Mouse (Mus musculus) cerebellum, postnatal 10 days (tissue): Measurements from ENCODE around the gene Sec1.

ENCODE experiments used
- DNase-seq, 2 experiments: peaks; one replicate each; pipeline ENCODE4 v3.0.0; 2021; ENCODE audit warnings: mixed read lengths in 2 of 2

Sec1 gene

GRCm38 (mm10) chr7:45716952-45717917 is 23.0 kb upstream of the Sec1 start:
- no peak for DNase-seq

- peak in 1 of 2 experiments; percentile 7 for DNase-seq
These were observed 22.3 kb upstream of the Sec1 start for GRCm38 (mm10) chr7:45716460-45716857.

- DNase-seq = peak in 1 of 2 experiments; percentile 18
These were observed 21.7 kb upstream of the Sec1 start for GRCm38 (mm10) chr7:45715741-45716459.

DNA sequence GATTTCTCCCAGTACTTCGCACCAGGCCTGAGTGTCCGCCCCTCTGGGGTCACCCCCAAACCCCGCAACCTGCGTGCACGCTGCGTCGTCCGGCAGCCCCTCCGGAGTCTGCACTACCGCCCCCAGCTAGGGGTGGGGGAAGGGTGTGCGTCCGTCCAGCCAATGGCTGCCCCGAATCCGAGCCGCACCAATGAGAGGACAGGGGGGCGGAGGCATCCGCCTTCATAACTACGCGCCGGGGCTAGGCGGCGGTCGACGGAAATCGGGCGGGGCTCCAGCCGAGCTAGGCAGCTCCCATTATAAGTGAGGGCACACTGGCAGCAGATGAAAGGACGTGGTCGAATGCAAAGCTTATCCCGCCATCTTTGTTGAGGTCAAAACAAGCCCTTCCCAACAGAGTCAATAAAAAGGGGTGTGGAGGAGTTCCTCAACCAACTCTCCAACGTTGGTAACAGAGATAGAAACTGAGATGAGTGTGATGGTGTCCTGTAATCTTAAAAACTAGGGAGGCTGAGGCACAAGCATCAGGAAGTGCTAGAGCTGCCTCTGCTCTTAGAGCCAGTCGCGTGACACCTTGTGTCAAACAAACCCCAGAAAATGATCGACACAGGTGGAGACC is 21.0 kb upstream of the Sec1 start, which contains the start of gene Rpl18:
TSS of gene Rpl18 (plus strand) at position 368 of the 619 bp plus-strand sequence.
- peak; percentile 99 to 100 for DNase-seq

DNA sequence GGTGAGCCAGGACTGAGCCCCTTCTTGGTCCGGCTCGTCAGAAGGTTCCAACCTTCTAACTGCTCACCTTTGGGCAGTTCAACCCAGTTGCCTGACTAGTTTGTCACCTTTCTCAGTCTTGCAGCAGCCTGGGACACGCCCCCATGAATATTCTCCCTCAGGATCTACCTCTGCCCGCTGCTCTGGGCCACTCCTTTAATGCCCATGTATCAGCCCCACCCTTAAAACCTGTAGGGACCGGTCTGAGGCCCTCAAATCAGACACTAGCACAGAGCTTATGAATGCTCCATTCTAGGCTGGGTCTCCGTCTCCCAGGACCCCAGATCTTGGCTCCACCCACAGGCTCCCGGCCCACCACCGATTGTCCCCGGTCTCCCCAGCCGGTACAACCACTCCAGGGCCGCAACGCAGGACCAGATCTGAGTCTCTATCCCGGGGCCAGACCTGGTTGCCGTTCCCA is 20.5 kb upstream of the Sec1 start:
- DNase-seq = peak in 1 of 2 experiments; percentile 35

- no peak for DNase-seq
These were observed 19.8 kb upstream of the Sec1 start for GRCm38 (mm10) chr7:45713881-45714520.

GRCm38 (mm10) chr7:45713396-45713795 is 19.2 kb upstream of the Sec1 start:
- peak in 1 of 2 experiments; percentile 26 for DNase-seq

GRCm38 (mm10) chr7:45712022-45712757 is 18.0 kb upstream of the Sec1 start:
- DNase-seq = peak; percentile 49 to 62

DNA sequence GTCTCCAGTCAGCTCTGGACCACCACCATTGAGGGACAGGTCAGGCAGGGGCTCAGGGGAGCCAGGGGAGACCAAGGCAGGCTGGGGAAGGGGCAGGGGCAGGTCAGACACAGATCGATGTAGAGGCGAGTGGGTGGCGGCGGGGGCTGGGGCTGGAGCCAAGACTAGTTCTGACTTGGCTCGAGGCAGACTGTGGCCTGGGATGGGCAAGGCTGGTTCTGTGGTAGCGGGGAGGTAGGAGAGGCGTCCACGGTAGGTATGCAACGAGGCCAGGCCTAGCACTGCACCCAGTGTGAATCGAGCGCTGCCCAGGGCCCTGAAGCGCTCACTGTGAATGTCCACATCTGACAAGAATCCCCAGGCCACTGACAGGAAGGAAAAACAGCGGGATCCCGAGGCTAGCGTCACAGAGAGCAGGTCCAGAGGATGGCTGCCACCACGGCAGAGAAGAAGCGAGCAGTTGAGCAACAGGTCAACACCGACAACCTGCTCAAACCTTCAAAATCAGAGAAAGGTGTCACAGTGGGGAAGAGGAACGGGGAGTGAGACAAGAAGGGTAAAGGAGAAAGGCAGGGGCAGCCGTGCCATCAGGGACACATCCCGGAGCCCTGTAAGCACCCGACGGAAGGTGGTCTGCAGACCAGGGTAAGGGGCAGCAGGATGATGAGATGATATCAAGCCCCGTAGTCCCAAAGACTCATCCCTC is 17.3 kb upstream of the Sec1 start:
- DNase-seq = peak; percentile 38 to 39

DNA sequence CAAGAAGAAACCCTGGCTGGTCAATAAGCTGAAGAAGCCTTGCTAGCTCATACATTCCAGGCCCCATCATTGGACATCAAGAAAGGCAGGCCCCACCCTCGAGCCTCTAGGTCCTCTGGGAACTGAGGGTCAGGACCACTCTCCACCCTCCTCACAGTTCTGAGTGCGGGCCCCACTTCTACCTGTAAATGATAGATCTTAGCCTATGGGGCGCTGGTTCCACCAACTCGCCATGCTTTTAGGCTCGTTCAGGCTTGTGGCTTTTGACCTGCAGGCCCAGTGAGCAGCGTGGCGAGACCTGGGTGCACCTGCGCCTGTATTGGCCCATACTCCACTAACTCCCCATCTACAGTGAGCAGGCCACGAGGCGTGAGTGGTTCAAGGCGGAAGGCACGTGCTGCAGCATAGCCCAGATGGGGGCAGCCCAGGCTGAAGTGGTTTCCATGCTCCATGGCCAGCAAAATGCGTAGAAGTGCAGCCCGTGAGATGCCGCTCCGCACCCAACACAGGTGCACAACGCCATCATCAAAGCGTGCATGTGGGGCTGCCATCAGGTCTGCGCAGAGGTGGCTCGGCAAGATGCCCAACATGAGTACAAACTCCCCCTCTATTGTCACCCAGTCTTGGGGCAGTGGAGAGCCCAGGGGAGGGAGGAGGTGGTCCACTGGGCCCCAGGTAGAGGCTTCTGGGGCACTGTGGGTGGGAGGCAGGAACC is 16.4 kb upstream of the Sec1 start:
- peak in 1 of 2 experiments; percentile 31 for DNase-seq

DNA sequence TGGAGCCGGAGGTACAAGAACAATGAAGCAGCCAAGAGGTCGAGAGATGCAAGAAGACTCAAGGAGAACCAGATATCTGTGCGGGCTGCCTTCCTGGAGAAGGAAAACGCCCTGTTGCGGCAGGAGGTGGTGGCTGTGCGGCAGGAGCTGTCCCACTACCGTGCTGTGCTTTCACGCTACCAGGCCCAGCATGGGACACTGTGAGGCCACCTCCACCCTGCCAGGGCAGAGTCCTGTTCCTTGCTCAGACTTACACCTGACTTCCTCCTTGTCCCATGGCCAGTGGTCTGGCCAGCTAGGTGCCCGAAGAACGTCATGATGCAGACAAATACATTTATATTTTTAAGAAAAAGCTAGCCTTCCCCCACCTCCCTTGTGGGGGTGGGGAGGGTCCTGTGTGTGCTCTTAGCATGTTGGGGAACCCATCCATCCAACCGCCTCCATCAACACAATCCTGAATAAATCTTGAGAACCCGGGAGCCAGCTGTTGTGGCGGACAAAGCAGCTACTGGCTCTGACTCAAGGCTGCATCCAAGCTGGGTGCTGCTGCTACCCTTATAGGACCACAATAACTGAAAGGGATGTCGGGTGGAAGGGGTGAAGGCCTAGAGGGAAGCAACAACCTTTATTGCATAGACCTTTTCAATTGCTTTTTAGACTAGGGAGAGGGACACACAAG is 15.6 kb upstream of the Sec1 start:
- DNase-seq = peak in 1 of 2 experiments; percentile 42

- DNase-seq = peak; percentile 42 to 56
These were observed 14.8 kb upstream of the Sec1 start for GRCm38 (mm10) chr7:45709036-45709435.

- DNase-seq = peak; percentile 26 to 46
These were observed 14.1 kb upstream of the Sec1 start for GRCm38 (mm10) chr7:45708221-45708761.

DNA sequence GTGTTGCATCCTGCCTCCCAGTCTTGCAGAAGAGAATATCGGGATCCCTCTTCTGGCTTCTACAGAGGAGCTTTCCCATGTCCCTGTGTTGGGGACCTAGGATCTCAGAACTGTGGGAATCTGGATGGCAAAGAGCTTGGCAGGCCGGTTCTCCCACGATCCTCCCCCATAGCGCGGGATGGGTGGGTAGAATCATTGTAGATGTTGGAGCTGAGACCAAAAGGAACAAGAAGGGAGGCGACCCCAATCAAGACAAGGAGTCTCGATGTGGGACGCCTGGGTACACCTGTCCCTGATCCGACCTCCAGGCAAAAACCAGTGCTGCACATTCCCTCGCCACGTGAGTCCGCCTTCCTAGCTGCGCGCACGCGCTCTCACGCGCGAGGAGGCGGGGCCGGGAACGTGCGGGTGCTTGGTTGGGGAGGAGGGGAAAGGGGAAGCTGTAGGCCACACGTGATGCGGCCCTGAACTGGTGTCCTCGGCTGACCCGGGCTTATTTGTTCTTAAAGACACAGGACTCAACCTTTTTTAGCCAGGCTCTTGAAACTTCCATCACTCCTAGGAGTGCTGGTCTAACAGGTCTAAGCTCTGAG is 13.3 kb upstream of the Sec1 start:
- peak; percentile 97 for DNase-seq

DNA sequence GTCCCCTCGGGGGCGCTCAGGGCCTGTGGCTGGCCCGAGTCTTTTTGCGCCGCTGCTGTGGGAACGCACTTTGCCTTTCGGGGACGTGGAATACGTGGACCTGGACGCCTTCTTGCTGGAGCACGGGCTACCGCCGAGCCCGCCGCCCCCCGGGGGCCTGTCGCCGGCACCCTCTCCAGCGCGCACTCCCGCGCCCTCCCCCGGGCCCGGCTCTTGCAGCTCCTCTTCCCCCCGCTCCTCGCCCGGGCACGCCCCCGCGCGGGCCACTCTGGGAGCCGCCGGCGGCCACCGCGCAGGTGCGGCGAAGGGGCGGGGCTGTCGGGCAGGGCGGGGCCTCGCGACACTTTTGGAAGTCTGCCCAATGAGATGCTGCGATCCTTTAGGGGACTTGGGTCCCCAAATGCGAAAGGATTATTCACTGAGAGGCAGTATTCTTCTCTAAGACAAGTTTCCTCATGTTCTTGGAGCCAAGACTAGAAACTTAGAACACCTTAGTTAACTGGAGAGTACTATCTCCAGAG is 12.6 kb upstream of the Sec1 start:
- peak; percentile 93 to 94 for DNase-seq

GRCm38 (mm10) chr7:45705873-45706281 is 11.7 kb upstream of the Sec1 start:
- peak; percentile 82 to 87 for DNase-seq

- DNase-seq = no peak
These were observed 11.3 kb upstream of the Sec1 start for GRCm38 (mm10) chr7:45705443-45705864.

GRCm38 (mm10) chr7:45704730-45705442 is 10.7 kb upstream of the Sec1 start, which contains the start of gene Dbp:
Dbp (plus strand) TSS chr7:45705088.
- peak; percentile 98 to 99 for DNase-seq
